Mouse (Mus musculus) kidney, adult 10 weeks (tissue): ENCODE results near the gene Prl8a9. TPM values are rescaled to one million over a fixed set of nuclear protein-coding genes. Genes with fewer than 3 reads are reported as not detected.

Source experiments
- polyA plus RNA-seq: library from polyadenylated mRNA; stranded (reverse); fragments of 350-450 nt; fragmentation: Illumina TruSeq; extraction: RNeasy Lipid Tissue Mini Kit (QIAGEN cat#74804); gene quantifications from one replicate; pipeline ENCODE4 v1.2.3, GENCODE M21; 2014; ENCODE audit warnings: low read depth, low replicate concordance

Gene Prl8a9
- not detected for polyA plus RNA-seq

DNA sequence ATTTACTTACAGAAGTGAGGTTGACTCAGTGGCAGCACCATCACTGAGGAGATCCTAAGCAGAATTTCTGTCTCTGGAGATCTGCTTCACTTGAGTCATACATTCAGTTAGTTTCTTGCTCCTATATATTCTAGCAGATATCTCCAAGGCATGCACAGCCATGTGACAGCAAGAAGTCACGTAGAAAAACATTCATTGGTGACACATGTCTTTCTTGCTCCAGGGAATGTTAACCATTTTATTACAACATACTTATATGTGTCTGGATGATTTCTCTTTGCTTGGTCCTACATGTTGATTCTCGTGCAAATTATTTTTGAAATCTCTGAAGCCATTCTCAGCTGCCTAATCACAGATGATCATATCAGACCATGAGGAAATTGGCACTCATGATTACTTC lies at the start of gene Prl8a9:
Gene Prl8a9 (minus strand): TSS at position 101 of the 400 bp plus-strand sequence.

DNA sequence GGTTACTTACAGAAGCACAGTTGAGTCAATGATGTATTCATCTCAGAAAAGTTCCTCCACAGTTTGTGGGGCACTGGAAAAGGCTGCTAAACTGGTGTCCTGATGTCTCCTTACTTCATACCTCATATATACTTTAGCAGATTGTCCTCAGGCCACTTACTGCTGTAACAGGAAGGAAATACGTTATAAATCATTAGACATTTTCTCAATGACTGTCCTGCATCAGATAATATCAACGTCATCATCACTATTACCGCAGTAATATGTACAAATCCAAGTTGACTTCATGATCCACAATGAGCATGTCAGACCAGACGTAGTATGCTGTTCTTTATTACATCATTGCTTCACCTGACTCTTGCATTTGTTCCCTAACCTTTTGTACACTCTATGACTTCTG lies 46.1 kb upstream of the Prl8a9 start, which contains the start of gene Prl7b1:
Gene Prl7b1 (minus strand): TSS at position 101 of the 400 bp plus-strand sequence.

DNA sequence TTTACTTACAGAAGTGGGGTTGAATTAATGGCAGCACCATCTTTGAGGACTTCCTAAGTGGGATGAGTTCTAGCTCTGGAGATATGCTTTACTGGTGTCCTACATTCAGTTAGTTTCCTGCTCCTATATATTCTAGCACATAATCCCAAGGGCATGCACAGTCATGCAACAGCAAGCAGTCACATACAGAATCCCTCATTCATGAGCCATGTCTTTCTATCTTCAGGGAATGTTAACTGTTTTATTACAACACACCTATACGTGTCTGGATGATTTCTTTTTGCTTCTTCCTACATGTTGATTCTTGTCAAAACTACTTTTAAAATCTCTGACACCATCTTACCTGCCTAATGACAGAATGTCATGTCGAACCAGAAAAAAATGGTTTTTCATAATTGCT lies 17.7 kb upstream of the Prl8a9 start, which contains the start of gene Prl8a1:
Gene Prl8a1 (minus strand): TSS at position 101 of the 400 bp plus-strand sequence.

DNA sequence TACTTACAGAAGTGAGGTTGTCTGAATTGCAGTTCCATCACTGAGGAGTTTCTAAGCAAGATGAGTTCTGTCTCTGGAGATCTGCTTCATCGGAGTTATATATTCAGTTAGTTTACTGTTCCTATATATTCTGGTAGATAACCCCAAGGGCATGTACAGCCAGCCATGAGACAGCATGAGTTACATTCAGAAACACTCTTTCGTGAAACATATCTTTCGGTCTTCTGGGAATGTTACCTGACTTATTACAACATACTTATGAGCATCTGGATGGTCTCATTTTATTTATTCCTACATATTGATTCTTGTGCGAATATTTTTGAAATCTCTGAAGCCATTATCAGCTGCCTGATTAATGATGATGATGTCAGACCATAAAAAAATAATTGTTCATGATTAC lies 51.3 kb downstream of the Prl8a9 start, which contains the start of gene Prl8a8:
Gene Prl8a8 (minus strand): TSS at position 101 of the 400 bp plus-strand sequence.

Other genes starting within 250 kb of the Prl8a9 start
- gene Prl8a2, start 218.9 kb downstream of the Prl8a9 start, polyA plus RNA-seq: not detected
- gene Prl2b1, start 173.8 kb downstream of the Prl8a9 start, polyA plus RNA-seq: not detected
- not detected for gene Prl8a6, start 125.9 kb downstream of the Prl8a9 start, polyA plus RNA-seq
- gene Prl8a8, start 51.4 kb downstream of the Prl8a9 start, polyA plus RNA-seq: not detected
- not detected for gene Prl8a1, start 17.6 kb upstream of the Prl8a9 start, polyA plus RNA-seq
- not detected for gene Prl7b1, start 46.0 kb upstream of the Prl8a9 start, polyA plus RNA-seq
- gene Prl7a1, start 77.9 kb upstream of the Prl8a9 start, polyA plus RNA-seq: not detected
- not detected for gene Prl7a2, start 103.4 kb upstream of the Prl8a9 start, polyA plus RNA-seq
- gene Prl7d1, start 152.1 kb upstream of the Prl8a9 start, polyA plus RNA-seq: not detected
- not detected for gene Prl7c1, start 216.2 kb upstream of the Prl8a9 start, polyA plus RNA-seq
- not detected for gene Prl2a1, start 237.0 kb upstream of the Prl8a9 start, polyA plus RNA-seq